Mouse (Mus musculus) frontal cortex, postnatal 36 days (tissue): ENCODE data around the gene Scnn1a.

Experiments
- DNase-seq, 2 experiments: peaks; one replicate each; pipeline ENCODE4 v3.0.0; 2022; ENCODE audit warnings: low spot score in 2 of 2

Scnn1a gene

GRCm38 (mm10) chr6:125342198-125342597, 21.7 kb downstream of the Scnn1a start:
- no peak for DNase-seq

- DNase-seq = no peak
These were observed 23.6 kb downstream of the Scnn1a start for GRCm38 (mm10) chr6:125344084-125344483.

GRCm38 (mm10) chr6:125344866-125345265, 24.4 kb downstream of the Scnn1a start:
- DNase-seq = no peak

GRCm38 (mm10) chr6:125345625-125346024, 25.2 kb downstream of the Scnn1a start:
- DNase-seq = no peak

- no peak for DNase-seq
These were observed 25.6 kb downstream of the Scnn1a start for GRCm38 (mm10) chr6:125346029-125346428.

- DNase-seq = no peak
These were observed 28.5 kb downstream of the Scnn1a start, which contains the start of gene Tnfrsf1a for GRCm38 (mm10) chr6:125348721-125349574. TSS of gene Tnfrsf1a (plus strand) at chr6:125349362.

- no peak for DNase-seq
These were observed 29.2 kb downstream of the Scnn1a start for GRCm38 (mm10) chr6:125349575-125350230.

GRCm38 (mm10) chr6:125350231-125350994, 30.0 kb downstream of the Scnn1a start:
- DNase-seq = no peak

GRCm38 (mm10) chr6:125350995-125351324, 30.5 kb downstream of the Scnn1a start:
- no peak for DNase-seq

- DNase-seq = no peak
These were observed 31.0 kb downstream of the Scnn1a start for GRCm38 (mm10) chr6:125351368-125352045.

GRCm38 (mm10) chr6:125352046-125352384, 31.6 kb downstream of the Scnn1a start:
- no peak for DNase-seq

GRCm38 (mm10) chr6:125352811-125353210, 32.4 kb downstream of the Scnn1a start:
- no peak for DNase-seq

- no peak for DNase-seq
These were observed 32.8 kb downstream of the Scnn1a start for GRCm38 (mm10) chr6:125353221-125353620.

GRCm38 (mm10) chr6:125353655-125354054, 33.2 kb downstream of the Scnn1a start:
- DNase-seq = no peak

- DNase-seq = no peak
These were observed 34.1 kb downstream of the Scnn1a start for GRCm38 (mm10) chr6:125354352-125355151.

- DNase-seq = no peak
These were observed 34.8 kb downstream of the Scnn1a start for GRCm38 (mm10) chr6:125355197-125355741.

- no peak for DNase-seq
These were observed 35.8 kb downstream of the Scnn1a start for GRCm38 (mm10) chr6:125356264-125356663.

GRCm38 (mm10) chr6:125357334-125357733, 36.9 kb downstream of the Scnn1a start:
- peak in 1 of 2 experiments; percentile 32 for DNase-seq

GRCm38 (mm10) chr6:125359999-125360398, 39.5 kb downstream of the Scnn1a start:
- no peak for DNase-seq

GRCm38 (mm10) chr6:125360846-125361245, 40.4 kb downstream of the Scnn1a start:
- no peak for DNase-seq
